Mouse (Mus musculus) liver, embryonic 16.5 days (tissue): Measurements from ENCODE around the gene Olfr1260. TPM values are rescaled to one million over a fixed set of nuclear protein-coding genes. Genes with fewer than 3 reads are reported as not detected.

Experiments used
- polyA plus RNA-seq: library from polyadenylated mRNA; unstranded; fragments of >200 nt; fragmentation: Nextera tagmentation; extraction: Ambion mirVana; gene quantifications from 2 replicates; pipeline ENCODE4 v1.2.1, GENCODE M21; 2015

The Olfr1260 gene
- polyA plus RNA-seq, 1 experiment from 2014 or later, result not detected

Other genes starting within 250 kb of the Olfr1260 start
- not detected in 2 replicates for gene Olfr1252, start 249.3 kb upstream of the Olfr1260 start, polyA plus RNA-seq
- gene Olfr1253, start 217.2 kb upstream of the Olfr1260 start, polyA plus RNA-seq, result not detected in 2 replicates
- not detected in 2 replicates for gene Olfr1254, start 180.7 kb upstream of the Olfr1260 start, polyA plus RNA-seq
- gene Olfr1255, start 162.3 kb upstream of the Olfr1260 start, polyA plus RNA-seq, result not detected in 2 replicates
- gene Olfr1256, start 132.8 kb upstream of the Olfr1260 start, polyA plus RNA-seq, result not detected in 2 replicates
- not detected in 2 replicates for gene Olfr48, start 126.1 kb upstream of the Olfr1260 start, polyA plus RNA-seq
- gene Olfr1257, start 95.9 kb upstream of the Olfr1260 start, polyA plus RNA-seq, result not detected in 2 replicates
- gene Olfr1258, start 47.0 kb upstream of the Olfr1260 start, polyA plus RNA-seq, result not detected in 2 replicates
- gene Olfr1259, start 25.7 kb upstream of the Olfr1260 start, polyA plus RNA-seq, result not detected in 2 replicates
- gene Olfr1261, start 16.9 kb downstream of the Olfr1260 start, polyA plus RNA-seq, result not detected in 2 replicates
- gene Olfr1262, start 25.8 kb downstream of the Olfr1260 start, polyA plus RNA-seq, result not detected in 2 replicates
- gene Olfr1263, start 37.8 kb downstream of the Olfr1260 start, polyA plus RNA-seq, result not detected in 2 replicates
- gene Olfr1264, start 51.2 kb downstream of the Olfr1260 start, polyA plus RNA-seq, result not detected in 2 replicates
- gene Olfr1265, start 61.0 kb downstream of the Olfr1260 start, polyA plus RNA-seq, result not detected in 2 replicates
- not detected in 2 replicates for gene Olfr140, start 89.3 kb downstream of the Olfr1260 start, polyA plus RNA-seq
- not detected in 2 replicates for gene Olfr1269, start 147.1 kb downstream of the Olfr1260 start, polyA plus RNA-seq
- not detected in 2 replicates for gene Olfr32, start 168.0 kb downstream of the Olfr1260 start, polyA plus RNA-seq
- not detected in 2 replicates for gene Olfr1270, start 178.8 kb downstream of the Olfr1260 start, polyA plus RNA-seq